Mouse (Mus musculus): ENCODE measurements around the gene Sh3bp5l. TPM values are rescaled to one million over a fixed set of nuclear protein-coding genes. Genes with fewer than 3 reads are reported as not detected.

The Sh3bp5l gene
- polyA plus RNA-seq (2015; fragmentation: Nextera tagmentation; extraction: Ambion mirVana): 29.8 and 33.1 TPM in 2 replicates

GRCm38 (mm10) chr11:58330276-58331148 lies at the start of gene Sh3bp5l, which contains the start of gene Zfp672:
Gene Sh3bp5l, plus strand, starts transcription at chr11:58330724.
Gene Zfp672, minus strand, starts transcription at chr11:58330339.

GRCm38 (mm10) chr11:58306860-58307308 lies 23.6 kb upstream of the Sh3bp5l start, which contains the start of gene Zfp692:
Gene Zfp692, plus strand, starts transcription at chr11:58307069.

GRCm38 (mm10) chr11:58378763-58379278 lies 48.3 kb downstream of the Sh3bp5l start, which contains the start of gene Lypd8:
Gene Lypd8, plus strand, starts transcription at chr11:58379043.

Other genes with a start within 250 kb of the Sh3bp5l start
- not detected in 2 replicates for gene Gm12248, start 237.6 kb upstream of the Sh3bp5l start, polyA plus RNA-seq (2015; fragmentation: Nextera tagmentation; extraction: Ambion mirVana)
- gene Cnot8, start 226.6 kb upstream of the Sh3bp5l start, polyA plus RNA-seq (2015; fragmentation: Nextera tagmentation; extraction: Ambion mirVana): 56.1 and 60.0 TPM in 2 replicates
- 5.8 and 6.5 TPM in 2 replicates for gene Gemin5, start 162.2 kb upstream of the Sh3bp5l start, polyA plus RNA-seq (2015; fragmentation: Nextera tagmentation; extraction: Ambion mirVana)
- gene Mrpl22, start 159.1 kb upstream of the Sh3bp5l start, polyA plus RNA-seq (2015; fragmentation: Nextera tagmentation; extraction: Ambion mirVana): 73.5 and 77.5 TPM in 2 replicates
- gene Igtp, start 131.2 kb upstream of the Sh3bp5l start, polyA plus RNA-seq (2015; fragmentation: Nextera tagmentation; extraction: Ambion mirVana): 3.5 and 3.6 TPM in 2 replicates
- 2.7 TPM in 2 replicates for gene Irgm2, start 131.1 kb upstream of the Sh3bp5l start, polyA plus RNA-seq (2015; fragmentation: Nextera tagmentation; extraction: Ambion mirVana)
- gene 4930438A08Rik, start 55.9 kb upstream of the Sh3bp5l start, polyA plus RNA-seq (2015; fragmentation: Nextera tagmentation; extraction: Ambion mirVana): not detected in 2 replicates
- 10.1 and 11.4 TPM in 2 replicates for gene Zfp692, start 23.7 kb upstream of the Sh3bp5l start, polyA plus RNA-seq (2015; fragmentation: Nextera tagmentation; extraction: Ambion mirVana)
- gene Zfp672, start 385 bp upstream of the Sh3bp5l start, polyA plus RNA-seq (2015; fragmentation: Nextera tagmentation; extraction: Ambion mirVana): 40.1 and 44.4 TPM in 2 replicates
- 0.24 and 0.77 TPM in 2 replicates for gene Lypd8, start 48.3 kb downstream of the Sh3bp5l start, polyA plus RNA-seq (2015; fragmentation: Nextera tagmentation; extraction: Ambion mirVana)
- 0.23 and 0.33 TPM in 2 replicates for gene 1810065E05Rik, start 90.4 kb downstream of the Sh3bp5l start, polyA plus RNA-seq (2015; fragmentation: Nextera tagmentation; extraction: Ambion mirVana)
- gene Gm12253, start 101.8 kb downstream of the Sh3bp5l start, polyA plus RNA-seq (2015; fragmentation: Nextera tagmentation; extraction: Ambion mirVana): not detected in 2 replicates
- gene Lypd9, start 122.2 kb downstream of the Sh3bp5l start, polyA plus RNA-seq (2015; fragmentation: Nextera tagmentation; extraction: Ambion mirVana): not detected in 2 replicates
- gene Olfr30, start 131.5 kb downstream of the Sh3bp5l start, polyA plus RNA-seq (2015; fragmentation: Nextera tagmentation; extraction: Ambion mirVana): not detected in 2 replicates
- not detected in 2 replicates for gene Olfr332, start 161.8 kb downstream of the Sh3bp5l start, polyA plus RNA-seq (2015; fragmentation: Nextera tagmentation; extraction: Ambion mirVana)
- gene Olfr331, start 171.8 kb downstream of the Sh3bp5l start, polyA plus RNA-seq (2015; fragmentation: Nextera tagmentation; extraction: Ambion mirVana): not detected in 2 replicates
- not detected in 2 replicates for gene Olfr330, start 204.1 kb downstream of the Sh3bp5l start, polyA plus RNA-seq (2015; fragmentation: Nextera tagmentation; extraction: Ambion mirVana)
- gene Olfr329-ps, start 215.7 kb downstream of the Sh3bp5l start, polyA plus RNA-seq (2015; fragmentation: Nextera tagmentation; extraction: Ambion mirVana): not detected in 2 replicates
- 0.05 TPM in 1 of 2 replicates, not detected in the other for gene Olfr328, start 224.9 kb downstream of the Sh3bp5l start, polyA plus RNA-seq (2015; fragmentation: Nextera tagmentation; extraction: Ambion mirVana)
- not detected in 2 replicates for gene Olfr224, start 239.8 kb downstream of the Sh3bp5l start, polyA plus RNA-seq (2015; fragmentation: Nextera tagmentation; extraction: Ambion mirVana)
- gene Olfr325, start 247.0 kb downstream of the Sh3bp5l start, polyA plus RNA-seq (2015; fragmentation: Nextera tagmentation; extraction: Ambion mirVana): not detected in 2 replicates